Mouse (Mus musculus) liver, embryonic 13.5 days (tissue): ENCODE measurements around the gene Krt14. TPM values are rescaled to one million over a fixed set of nuclear protein-coding genes. Genes with fewer than 3 reads are reported as not detected.
"Not testable (repeated sequence)": the region's sequence is repeated elsewhere in the genome, so short reads cannot be mapped to it uniquely, and the experiment has no call there.

Experiments used
- ATAC-seq: fragments of 200-750 bp; cut with Nextera tagmentation; 2 replicates; pipeline ENCODE4 v1.8.0; 2017; ENCODE audit warnings: low read depth, mild to moderate bottlenecking, moderate number of reproducible peaks, moderate library complexity
- DNase-seq: peaks from one replicate; pipeline ENCODE4 v3.0.0; 2022
- H3K27ac ChIP-seq: fragments of 300-500 bp; sonication (generic); 2 replicates; pipeline ENCODE4 v1.5.1; 2015; ENCODE audit warnings: moderate library complexity, mild to moderate bottlenecking, inconsistent platforms
- H3K27me3 ChIP-seq: fragments of 300-500 bp; sonication (generic); 2 replicates; pipeline ENCODE4 v1.6.1; 2015; ENCODE audit warnings: mild to moderate bottlenecking, inconsistent platforms
- H3K36me3 ChIP-seq: fragments of 300-500 bp; sonication (generic); 2 replicates; pipeline ENCODE4 v1.6.1; 2015; ENCODE audit warnings: mild to moderate bottlenecking, inconsistent platforms
- H3K4me1 ChIP-seq: fragments of 300-500 bp; sonication (generic); replicated peaks from 2 replicates; pipeline ENCODE4 v1.6.1; 2015; ENCODE audit warnings: inconsistent platforms
- H3K4me2 ChIP-seq: fragments of 300-500 bp; sonication (generic); 2 replicates; pipeline ENCODE4 v1.6.1; 2015; ENCODE audit warnings: inconsistent platforms, mild to moderate bottlenecking, moderate library complexity
- H3K4me3 ChIP-seq: fragments of 300-500 bp; sonication (generic); replicated peaks from 2 replicates; pipeline ENCODE4 v1.5.1; 2015; ENCODE audit warnings: mild to moderate bottlenecking, inconsistent platforms
- H3K9ac ChIP-seq: fragments of 300-500 bp; sonication (generic); 2 replicates; pipeline ENCODE4 v1.6.1; 2015; ENCODE audit warnings: mild to moderate bottlenecking, inconsistent platforms
- H3K9me3 ChIP-seq: fragments of 300-500 bp; sonication (generic); replicated peaks from 2 replicates; pipeline ENCODE4 v1.6.1; 2016; ENCODE audit warnings: inconsistent platforms
- WGBS: fragments of 180-500 bp; shearing (Covaris S2); methylation state at CpG from one replicate; pipeline ENCODE4 v1.1.7; 2015; ENCODE audit not compliant: insufficient replicate concordance; 5-methylcytosine and 5-hydroxymethylcytosine counted together
- polyA plus RNA-seq: library from polyadenylated mRNA; unstranded; fragments of >200 nt; fragmentation: Nextera tagmentation; extraction: Ambion mirVana; gene quantifications from 2 replicates; pipeline ENCODE4 v1.2.1, GENCODE M21; 2015

Krt14 gene
- 0.90 and 1.0 TPM in 2 replicates for polyA plus RNA-seq

GRCm38 (mm10) chr11:100207498-100207897 lies at the start of gene Krt14:
TSS of gene Krt14 (minus strand) at chr11:100207548.
- Histone ChIP-seq H3K36me3 (no peaks in the 10 kb centered on the region), H3K4me1 (no peaks in the 10 kb centered on the region), H3K4me2 (no peak within 1 kb of the TSS), H3K27ac (no peak within 1 kb of the TSS), H3K27me3 (no peaks in the 10 kb centered on the region), H3K9ac (no peak within 1 kb of the TSS), H3K4me3 (no peak within 1 kb of the TSS), H3K9me3 (no peaks in the 10 kb centered on the region)
- DNase-seq (no peak), ATAC-seq (no peak)
- WGBS = 73% methylated on average over 8 of the region's 8 CpGs

GRCm38 (mm10) chr11:100255514-100255913 lies 48.2 kb upstream of the Krt14 start:
- H3K27ac ChIP-seq = no peak overlapping the region
- no peaks in the 10 kb centered on the region for H3K27me3 ChIP-seq
- no peaks in the 10 kb centered on the region for H3K36me3 ChIP-seq
- ATAC-seq (no peak), DNase-seq (no peak)
- no peaks in the 10 kb centered on the region for H3K9me3 ChIP-seq
- H3K4me2 ChIP-seq = no peak overlapping the region
- no peaks in the 10 kb centered on the region; the same call in 1 of the 2 replicates for H3K4me1 ChIP-seq
- no peak overlapping the region for H3K9ac ChIP-seq
- no peak overlapping the region for H3K4me3 ChIP-seq
- 63% methylated on average over 6 of the region's 6 CpGs for WGBS

GRCm38 (mm10) chr11:100254360-100255090 lies 47.2 kb upstream of the Krt14 start:
- Histone ChIP-seq H3K27ac (no peak overlapping the region), H3K4me1 (no peaks in the 10 kb centered on the region; the same call in 1 of the 2 replicates), H3K27me3 (no peaks in the 10 kb centered on the region), H3K4me3 (no peak overlapping the region), H3K36me3 (no peaks in the 10 kb centered on the region), H3K4me2 (no peak overlapping the region), H3K9me3 (no peaks in the 10 kb centered on the region), H3K9ac (no peak overlapping the region)
- DNase-seq (peak; percentile 16), ATAC-seq (peak; percentile 69)
- WGBS = 48% methylated on average over 5 of the region's 5 CpGs

DNA sequence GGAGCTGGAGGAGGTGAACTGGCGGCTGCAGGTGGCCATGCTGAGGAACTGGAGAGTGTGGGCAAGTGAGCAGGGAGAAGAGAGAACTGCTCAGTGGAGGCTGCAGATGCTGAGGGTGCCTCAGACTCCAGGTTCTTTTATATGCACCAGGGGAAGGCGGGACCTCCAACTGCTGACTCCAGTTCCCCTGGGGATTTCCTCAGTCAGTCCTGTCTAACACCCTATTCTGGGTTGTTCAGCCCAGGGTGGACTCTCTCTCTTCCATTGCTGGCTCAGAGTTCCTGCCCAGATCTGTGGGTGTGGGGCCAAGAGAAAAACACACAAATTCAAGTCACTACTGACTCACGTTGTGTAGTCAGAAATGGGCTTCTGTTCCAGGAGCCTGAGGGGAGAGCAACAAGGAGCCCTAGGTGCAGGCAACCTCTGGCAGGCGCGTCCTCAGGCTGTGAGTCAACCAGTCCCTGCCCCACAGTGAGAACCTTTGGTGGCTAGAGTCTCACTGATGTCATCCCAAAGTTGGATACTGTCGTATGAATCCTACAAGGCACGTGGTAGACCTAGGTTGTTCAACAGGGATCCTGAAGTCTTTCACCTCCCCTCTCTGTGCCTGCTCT lies 41.6 kb upstream of the Krt14 start, which contains the start of gene Krt16:
Gene Krt16, minus strand, starts transcription at position 51 of the 614 bp plus-strand sequence.
- no peak for ATAC-seq
- H3K27me3 ChIP-seq = no peaks in the 10 kb centered on the region
- H3K4me2 ChIP-seq = no peak within 1 kb of the TSS
- H3K4me3 ChIP-seq = no peak within 1 kb of the TSS
- no peak within 1 kb of the TSS for H3K9ac ChIP-seq
- no peaks in the 10 kb centered on the region for H3K4me1 ChIP-seq
- H3K27ac ChIP-seq = no peak within 1 kb of the TSS
- H3K36me3 ChIP-seq = no peaks in the 10 kb centered on the region
- no peaks in the 10 kb centered on the region for H3K9me3 ChIP-seq
- DNase-seq = no peak
- 63% methylated on average over 7 of the region's 7 CpGs for WGBS

DNA sequence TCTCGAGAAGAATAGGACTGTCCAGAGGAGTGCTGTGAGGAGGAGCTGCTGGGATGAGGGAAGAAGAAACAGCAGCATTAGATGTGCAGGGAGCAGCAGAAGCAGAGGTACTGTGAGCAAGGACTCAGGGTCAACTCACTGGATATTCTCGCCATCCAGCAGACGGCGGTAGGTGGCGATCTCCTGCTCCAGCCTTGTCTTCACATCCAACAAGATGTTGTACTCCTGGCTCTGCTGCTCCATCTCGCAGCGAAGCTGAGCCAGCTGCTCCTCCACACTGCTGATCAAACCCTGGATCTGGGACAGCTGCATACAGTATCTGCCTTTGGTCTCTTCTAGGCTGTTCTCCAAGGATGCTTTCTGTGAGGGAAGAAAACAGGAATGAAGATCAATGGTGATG lies 39.1 kb upstream of the Krt14 start:
- 49% methylated on average over 7 of the region's 7 CpGs for WGBS
- DNase-seq, H3K4me3 ChIP-seq, H3K27me3 ChIP-seq, H3K4me2 ChIP-seq, H3K9me3 ChIP-seq, ATAC-seq, H3K9ac ChIP-seq, H3K27ac ChIP-seq, H3K36me3 ChIP-seq, H3K4me1 ChIP-seq: not testable (repeated sequence)

DNA sequence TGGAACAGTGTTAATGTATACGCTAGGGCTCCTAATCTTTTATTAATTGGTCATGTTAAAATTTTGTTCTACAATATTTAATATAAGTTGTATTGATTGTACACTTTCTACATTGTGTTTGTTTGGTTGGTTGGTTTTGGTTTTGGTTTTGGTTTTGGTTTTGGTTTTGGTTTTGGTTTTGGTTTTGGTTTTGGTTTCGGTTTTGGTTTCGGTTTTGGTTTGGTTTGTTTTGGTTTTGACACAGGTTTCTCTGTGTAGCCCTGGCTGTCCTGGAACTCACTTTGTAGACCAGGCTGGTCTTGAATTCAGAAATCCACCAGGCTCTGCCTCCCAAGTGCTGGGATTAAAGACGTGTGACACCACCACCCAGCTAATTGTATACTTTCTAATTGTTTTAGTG lies 32.9 kb upstream of the Krt14 start:
- H3K27ac ChIP-seq, H3K4me2 ChIP-seq, H3K9me3 ChIP-seq, H3K4me1 ChIP-seq, H3K4me3 ChIP-seq, H3K36me3 ChIP-seq, H3K9ac ChIP-seq, ATAC-seq, DNase-seq, H3K27me3 ChIP-seq: not testable (repeated sequence)
- 73% methylated on average over 4 of the region's 4 CpGs for WGBS

DNA sequence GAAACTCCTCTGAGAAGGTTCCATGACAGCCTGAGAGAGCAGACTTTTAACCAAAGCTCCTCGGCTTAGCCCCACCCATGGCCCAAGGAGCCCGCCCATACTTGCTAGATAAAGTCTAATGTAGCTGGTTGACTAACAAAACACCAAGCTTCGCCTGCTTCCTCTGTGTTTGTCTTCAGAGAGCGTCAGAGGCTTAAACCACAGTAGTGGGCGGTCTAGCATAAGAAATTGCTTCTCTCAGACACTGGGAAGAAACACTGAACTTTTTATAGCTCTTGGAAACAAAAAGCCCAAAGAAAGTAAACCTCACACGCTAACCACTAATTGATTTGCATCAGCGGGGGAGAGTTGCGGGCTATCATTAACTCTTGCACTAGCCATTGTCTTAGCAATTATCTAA lies 14.4 kb upstream of the Krt14 start:
- no peak overlapping the region for H3K4me3 ChIP-seq
- no peaks in the 10 kb centered on the region for H3K9me3 ChIP-seq
- H3K27ac ChIP-seq = no peak overlapping the region
- WGBS = 48% methylated on average over 8 of the region's 8 CpGs
- no peaks in the 10 kb centered on the region for H3K4me1 ChIP-seq
- H3K9ac ChIP-seq = no peak overlapping the region
- H3K36me3 ChIP-seq = no peaks in the 10 kb centered on the region
- no peaks in the 10 kb centered on the region for H3K27me3 ChIP-seq
- H3K4me2 ChIP-seq = no peak overlapping the region
- no peak for ATAC-seq
- no peak for DNase-seq

- Histone ChIP-seq H3K4me3 (no peak overlapping the region), H3K4me2 (no peak overlapping the region), H3K9me3 (no peaks in the 10 kb centered on the region), H3K36me3 (no peaks in the 10 kb centered on the region), H3K27me3 (no peaks in the 10 kb centered on the region), H3K9ac (no peak overlapping the region), H3K4me1 (no peaks in the 10 kb centered on the region), H3K27ac (no peak overlapping the region)
- ATAC-seq = no peak
- 59% methylated on average over 4 of the region's 4 CpGs for WGBS
- no peak for DNase-seq
Observed at GRCm38 (mm10) chr11:100219304-100219703, 12.0 kb upstream of the Krt14 start.

- Histone ChIP-seq H3K9me3 (no peaks in the 10 kb centered on the region), H3K36me3 (no peaks in the 10 kb centered on the region), H3K27me3 (no peaks in the 10 kb centered on the region), H3K9ac (no peak overlapping the region), H3K4me3 (no peak overlapping the region), H3K27ac (no peak overlapping the region), H3K4me2 (no peak overlapping the region), H3K4me1 (no peaks in the 10 kb centered on the region)
- ATAC-seq (no peak), DNase-seq (no peak)
- 23% methylated on average over 6 of the region's 6 CpGs for WGBS
Observed at GRCm38 (mm10) chr11:100208542-100208941, 1.2 kb upstream of the Krt14 start.

- Histone ChIP-seq H3K4me1 (no peaks in the 10 kb centered on the region), H3K36me3 (no peaks in the 10 kb centered on the region), H3K9me3 (no peaks in the 10 kb centered on the region), H3K4me3 (no peak overlapping the region), H3K4me2 (no peak overlapping the region), H3K9ac (no peak overlapping the region), H3K27ac (no peak overlapping the region), H3K27me3 (no peaks in the 10 kb centered on the region)
- no peak for DNase-seq
- no peak for ATAC-seq
- WGBS = 16% methylated on average over 6 of the region's 6 CpGs
Observed at GRCm38 (mm10) chr11:100203448-100203847, 3.9 kb downstream of the Krt14 start.

GRCm38 (mm10) chr11:100202906-100203305 lies 4.4 kb downstream of the Krt14 start:
- no peaks in the 10 kb centered on the region for H3K4me1 ChIP-seq
- DNase-seq (no peak), ATAC-seq (no peak)
- no peak overlapping the region for H3K9ac ChIP-seq
- no peak overlapping the region for H3K4me2 ChIP-seq
- no peaks in the 10 kb centered on the region for H3K9me3 ChIP-seq
- H3K27me3 ChIP-seq = no peaks in the 10 kb centered on the region
- H3K4me3 ChIP-seq = no peak overlapping the region
- H3K27ac ChIP-seq = no peak overlapping the region
- no peaks in the 10 kb centered on the region for H3K36me3 ChIP-seq
- WGBS = 50% methylated on average over 4 of the region's 4 CpGs
